Comparison of ENCODE assay signal across 9 mouse cellular contexts in genomic region chr17:29340406-29341261, GRCm38 (mm10). TPM values are rescaled to one million over a fixed set of nuclear protein-coding genes. Genes with fewer than 3 reads are reported as not detected.
DNase-seq lines count a peak whose midpoint lies in the region; ATAC-seq lines count a peak whose summit lies in the region.
"Had no signal": no experiment of that assay in that cellular context is flagged by ENCODE, and none has a peak within 500 bp of the region (broad histone marks: within the 10 kb centered on the region; RNA-seq: fewer than 3 reads in every experiment).

No protein-coding gene starts in this region.

- H3K4me3 ChIP-seq in liver, embryonic 12.5 days, result no peak overlapping the region
- no peak overlapping the region for H3K4me3 ChIP-seq in heart, embryonic 16.5 days (ENCODE audit: low read length)
- H3K4me3 ChIP-seq: midbrain, embryonic 12.5 days had no signal

- WGBS in liver, embryonic 12.5 days (ENCODE audit: insufficient replicate concordance), result 75% methylated on average over 18 of the region's 18 CpGs
- WGBS in heart, embryonic 16.5 days, result 74% methylated on average over 18 of the region's 18 CpGs

- no peaks in the 10 kb centered on the region for H3K27me3 ChIP-seq in liver, embryonic 12.5 days (replicated peaks)
- no peaks in the 10 kb centered on the region for H3K27me3 ChIP-seq in heart, embryonic 16.5 days (ENCODE audit: control insufficient read depth, insufficient read depth, low read length)
- H3K27me3 ChIP-seq: midbrain, embryonic 12.5 days had no signal

- 0 out of 2 replicates have a peak overlapping the region, but pooled peaks have one; percentile 6 for H3K27ac ChIP-seq in liver, embryonic 12.5 days
- peak overlapping the region; percentile 92 for H3K27ac ChIP-seq in heart, embryonic 16.5 days (ENCODE audit: low read length)

- H3K36me3 ChIP-seq in liver, embryonic 12.5 days, result peaks cover 81% of the 10 kb centered on the region
- H3K36me3 ChIP-seq in heart, embryonic 16.5 days (ENCODE audit: control insufficient read depth, insufficient read depth), result peaks cover 56% of the 10 kb centered on the region

- no peak overlapping the region for H3K4me2 ChIP-seq in liver, embryonic 12.5 days
- H3K4me2 ChIP-seq in heart, embryonic 16.5 days (ENCODE audit: low read depth, low read length), result no peak overlapping the region

- no peak overlapping the region for H3K9ac ChIP-seq in liver, embryonic 12.5 days
- peak overlapping the region; percentile 16; the same call in 1 of the 2 replicates for H3K9ac ChIP-seq in heart, embryonic 16.5 days (ENCODE audit: low read length)
- H3K9ac ChIP-seq: midbrain, embryonic 12.5 days had no signal

- peaks cover 45% of the 10 kb centered on the region for H3K4me1 ChIP-seq in liver, embryonic 12.5 days
- peaks cover 45% of the 10 kb centered on the region for H3K4me1 ChIP-seq in heart, embryonic 16.5 days (ENCODE audit: control insufficient read depth, insufficient read depth, low read length)

- peak; percentile 30 for DNase-seq in cerebellum, adult 9-10 months
- no peak for DNase-seq in cerebellum, adult 11-12 months
- no peak for DNase-seq in liver
- DNase-seq in lung, postnatal 4 days, result peak; percentile 36 to 78
- DNase-seq in layer of hippocampus, adult 11-12 months (ENCODE audit: low spot score), result no peak

- no peaks in the 10 kb centered on the region for H3K9me3 ChIP-seq in liver, embryonic 12.5 days (replicated peaks)
- H3K9me3 ChIP-seq in heart, embryonic 16.5 days (replicated peaks; ENCODE audit: control insufficient read depth, low read length), result no peaks in the 10 kb centered on the region
- H3K9me3 ChIP-seq: midbrain, embryonic 12.5 days had no signal

- no peak for ATAC-seq in liver, embryonic 12.5 days
- ATAC-seq in heart, embryonic 16.5 days (replicated peaks; ENCODE audit: extremely low read depth, insufficient read depth, low FRiP score), result no peak
- ATAC-seq in inflammation-experienced regulatory T-cells, adult 6 months, result no peak

RNA-seq across cellular contexts. Expression of gene Mtch1, which starts 7.1 kb away (rescaled TPM):
- polyA plus RNA-seq in liver, embryonic 12.5 days (2016; fragmentation: Nextera tagmentation; extraction: Ambion mirVana), result 107 and 109 TPM in 2 replicates
- polyA plus RNA-seq in heart, embryonic 16.5 days (2015; fragmentation: Nextera tagmentation; extraction: Ambion mirVana), result 220 and 273 TPM in 2 replicates
- polyA plus RNA-seq in inflammation-experienced regulatory T-cells, adult 6 months (2017; shearing (Covaris generic)), result 10 to 100 TPM; 13.4 to 15.9 (median 13.4) TPM

RNA-seq across cellular contexts. Expression of gene Fgd2, which starts 20.1 kb away (rescaled TPM):
- polyA plus RNA-seq in liver, embryonic 12.5 days (2016; fragmentation: Nextera tagmentation; extraction: Ambion mirVana), result 5.1 and 5.9 TPM in 2 replicates
- polyA plus RNA-seq in heart, embryonic 16.5 days (2015; fragmentation: Nextera tagmentation; extraction: Ambion mirVana), result 4.8 and 4.9 TPM in 2 replicates
- polyA plus RNA-seq in inflammation-experienced regulatory T-cells, adult 6 months (2017; shearing (Covaris generic)), result 1 to 10 TPM in 2 of 3 experiments, not detected in 1; 1.5 to 3.3 TPM

RNA-seq across cellular contexts. Expression of gene Pi16, which starts 23.2 kb away (rescaled TPM):
- 0.37 and 0.59 TPM in 2 replicates for polyA plus RNA-seq in liver, embryonic 12.5 days (2016; fragmentation: Nextera tagmentation; extraction: Ambion mirVana)
- 3.5 and 4.0 TPM in 2 replicates for polyA plus RNA-seq in heart, embryonic 16.5 days (2015; fragmentation: Nextera tagmentation; extraction: Ambion mirVana)
- polyA plus RNA-seq in inflammation-experienced regulatory T-cells, adult 6 months (2017; shearing (Covaris generic)), result under 1 TPM; 0.30 to 0.57 (median 0.53) TPM

Comparison
In these comparisons a context has a peak if more than half of its experiments do, and no peak if none do; other contexts are left out.
1. DNase-seq: peak in cerebellum, adult 9-10 months (single experiment) and lung, postnatal 4 days (2 of 2); none in cerebellum, adult 11-12 months (single experiment), liver (single experiment) and layer of hippocampus, adult 11-12 months (single experiment).